Mouse (Mus musculus) spleen, adult 2 months (tissue): ENCODE measurements around the gene Emp3. TPM values are rescaled to one million over a fixed set of nuclear protein-coding genes. Genes with fewer than 3 reads are reported as not detected.
A peak's percentile ranks its signal among the peaks of the same experiment; 100 is the strongest.

Source experiments
- DNase-seq, 2 experiments: peaks; one replicate each; pipeline versions ENCODE4 v3.0.0 to v3.0.0-alpha.2; 2012 to 2021; ENCODE audit warnings: low spot score in 2 of 2, low read depth in 1 of 2
- H3K27ac ChIP-seq: fragments of 200-500 bp; 2 replicates; pipeline ENCODE4 v1.5.1; 2012; ENCODE audit warnings: low read length, inconsistent platforms; ENCODE audit not compliant: insufficient read depth
- H3K27me3 ChIP-seq: fragments of 200-500 bp; 2 replicates; pipeline ENCODE4 v1.6.1; 2012; ENCODE audit warnings: mild to moderate bottlenecking, moderate library complexity, low read length, inconsistent platforms; ENCODE audit not compliant: control insufficient read depth, insufficient read depth
- H3K36me3 ChIP-seq: fragments of 200-500 bp; 2 replicates; pipeline ENCODE4 v1.6.1; 2012; ENCODE audit warnings: mild to moderate bottlenecking, low read length, inconsistent platforms; ENCODE audit not compliant: control insufficient read depth, insufficient read depth
- H3K4me1 ChIP-seq: fragments of 200-500 bp; 2 replicates; pipeline ENCODE4 v1.6.1; 2011; ENCODE audit warnings: inconsistent platforms; ENCODE audit not compliant: control insufficient read depth, insufficient read depth, insufficient read length
- H3K4me3 ChIP-seq: fragments of 200-500 bp; 2 replicates; pipeline ENCODE4 v1.5.1; 2011; ENCODE audit warnings: mild to moderate bottlenecking, inconsistent platforms; ENCODE audit not compliant: insufficient read depth, insufficient read length; ENCODE audit errors: extremely low read depth
- CTCF ChIP-seq: fragments of 200-500 bp; IDR thresholded peaks from 2 replicates; pipeline ENCODE4 v1.5.1; 2011; ENCODE audit warnings: mild to moderate bottlenecking, inconsistent platforms; ENCODE audit not compliant: insufficient read depth, insufficient read length, insufficient replicate concordance; ENCODE audit errors: extremely low read depth
- POLR2A ChIP-seq: fragments of 200-500 bp; IDR thresholded peaks from 2 replicates; pipeline ENCODE4 v1.6.1; 2011; ENCODE audit warnings: low read depth, low read length, inconsistent platforms
- WGBS: fragments of 180-500 bp; shearing (Covaris S2); methylation state at CpG from one replicate; pipeline ENCODE4 v1.1.7; 2018; 5-methylcytosine and 5-hydroxymethylcytosine counted together
- polyA plus RNA-seq: library from polyadenylated mRNA; depleted of rRNA; stranded (reverse); fragments of >200 nt; gene quantifications from 2 replicates; pipeline ENCODE4 v1.2.3, GENCODE M21; 2012

Emp3 gene
- polyA plus RNA-seq, 1 experiment = 245 TPM

DNA sequence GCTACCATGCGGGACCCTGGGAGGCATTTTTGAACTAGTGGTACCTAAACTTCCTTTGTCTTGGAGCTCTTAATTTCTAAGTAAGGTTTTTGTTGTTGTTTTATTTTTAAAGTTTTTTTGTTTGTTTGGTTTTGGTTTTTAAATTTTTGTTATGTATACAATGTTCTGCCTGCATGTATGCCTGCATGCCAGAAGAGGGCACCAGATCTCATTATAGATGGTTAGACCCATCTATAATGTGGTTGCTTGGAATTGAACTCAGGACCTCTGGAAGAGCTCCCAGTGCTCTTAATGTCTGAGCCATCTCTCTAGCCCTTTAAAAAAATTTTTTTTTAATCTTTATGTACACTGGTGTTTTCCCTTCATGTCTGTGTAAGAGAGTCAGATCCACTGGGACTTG is 8.5 kb upstream of the Emp3 start:
- DNase-seq = no peak
- WGBS = 91% methylated on average over 1 of the region's 1 CpGs

DNA sequence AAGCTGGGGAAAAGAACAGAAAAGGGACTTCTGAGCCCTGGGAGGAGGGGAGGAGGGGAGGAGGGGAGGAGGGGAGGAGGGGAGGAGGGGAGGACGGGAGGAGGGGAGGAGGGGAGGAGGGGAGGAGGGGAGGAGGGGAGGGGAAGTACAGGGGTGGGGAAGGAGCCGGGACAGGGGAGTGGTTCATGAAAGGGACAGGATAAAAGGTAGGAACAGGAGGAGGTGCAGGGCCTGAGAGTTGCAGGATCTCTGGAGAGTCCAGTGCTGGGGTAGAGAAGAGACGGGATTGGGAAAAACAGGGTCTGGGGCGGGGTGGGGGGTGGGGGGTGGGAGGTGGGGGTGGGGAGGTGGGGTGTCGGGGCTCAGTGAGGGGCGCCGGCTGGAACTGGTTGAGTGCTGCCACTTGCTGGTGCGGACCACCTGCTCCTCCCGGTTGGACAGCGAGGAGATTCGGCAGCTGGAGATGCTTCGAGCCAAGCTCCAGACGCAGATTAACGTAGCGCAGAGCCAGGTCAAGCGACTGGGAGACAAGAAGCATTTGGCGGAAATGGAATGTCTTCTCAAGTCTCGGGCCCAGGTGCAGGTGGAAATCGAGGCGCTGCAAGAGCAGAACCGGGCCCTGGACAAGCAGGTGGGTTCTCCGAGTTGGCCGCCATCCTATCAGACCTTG is 7.6 kb upstream of the Emp3 start:
- peaks cover 3% of the 10 kb centered on the region; the same call in 1 of the 2 replicates for H3K4me1 ChIP-seq
- no peaks in the 10 kb centered on the region for H3K36me3 ChIP-seq
- TF ChIP-seq POLR2A = no peak
- TF ChIP-seq CTCF = no peak
- WGBS = 86% methylated on average over 18 of the region's 23 CpGs
- H3K4me3 ChIP-seq = no peak overlapping the region
- no peaks in the 10 kb centered on the region for H3K27me3 ChIP-seq
- no peak overlapping the region for H3K27ac ChIP-seq
- DNase-seq = no peak

More for the DNA sequence above, 8.5 kb upstream of the Emp3 start:
- Histone ChIP-seq H3K4me3 (no peak overlapping the region), H3K27ac (no peak overlapping the region), H3K27me3 (no peaks in the 10 kb centered on the region), H3K4me1 (no peaks in the 10 kb centered on the region), H3K36me3 (no peaks in the 10 kb centered on the region)
- TF ChIP-seq CTCF = no peak
- no peak for TF ChIP-seq POLR2A

- peak overlapping the region; percentile 50; the same call in 1 of the 2 replicates for H3K4me3 ChIP-seq
- no peaks in the 10 kb centered on the region for H3K36me3 ChIP-seq
- TF ChIP-seq CTCF = peak; percentile 28; the same call in 1 of the 2 replicates
- TF ChIP-seq POLR2A = no peak
- WGBS = 20% methylated on average over 14 of the region's 14 CpGs
- peak in 1 of 2 experiments; percentile 59 for DNase-seq
- H3K27ac ChIP-seq = peak overlapping the region; percentile 98
- H3K4me1 ChIP-seq = peaks cover 23% of the 10 kb centered on the region
- no peaks in the 10 kb centered on the region for H3K27me3 ChIP-seq
Measured at GRCm38 (mm10) chr7:45924429-45924816, 3.2 kb upstream of the Emp3 start.

DNA sequence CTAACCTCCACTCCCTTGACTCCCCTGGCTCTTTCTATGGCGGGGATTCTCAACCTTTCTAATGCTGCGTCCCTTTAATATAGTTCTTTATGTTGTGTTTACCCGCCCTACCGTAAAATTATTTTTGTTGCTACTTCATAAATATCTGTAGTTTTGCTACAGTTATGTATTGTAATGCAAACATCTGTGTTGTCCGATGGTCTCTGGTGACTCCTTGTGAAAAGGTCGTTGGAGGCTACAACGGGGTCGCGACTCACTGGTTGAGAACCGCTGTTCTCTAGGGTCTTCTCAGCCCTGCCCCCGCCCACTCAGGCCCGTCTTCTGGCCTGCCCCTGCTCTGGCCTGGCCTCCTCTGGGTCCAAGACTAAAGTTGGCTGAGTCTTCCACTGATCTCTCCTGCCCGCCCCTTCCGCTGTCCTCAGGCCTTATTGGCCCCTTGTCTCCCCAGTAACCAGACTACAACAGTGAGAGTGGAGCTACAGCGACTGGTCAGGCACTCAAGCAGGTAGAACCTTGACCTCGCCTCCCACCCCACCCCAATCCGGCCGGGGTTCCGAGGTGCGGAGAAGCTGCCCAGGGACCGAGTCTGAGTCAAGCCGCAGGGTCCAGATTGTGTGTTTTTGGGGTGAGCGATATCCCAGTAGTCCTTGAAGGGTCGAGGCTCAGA is 2.7 kb upstream of the Emp3 start, which contains the start of gene Ccdc114:
TSS of gene Ccdc114 (plus strand) at position 311 of the 667 bp plus-strand sequence.
- WGBS = 7% methylated on average over 24 of the region's 24 CpGs
- Histone ChIP-seq H3K27me3 (no peaks in the 10 kb centered on the region), H3K27ac (peak within 1 kb of the TSS; percentile 98), H3K36me3 (peaks cover 3% of the 10 kb centered on the region), H3K4me1 (peaks cover 28% of the 10 kb centered on the region), H3K4me3 (peak within 1 kb of the TSS; percentile 65)
- TF ChIP-seq POLR2A (peak; percentile 39), CTCF (no peak)
- DNase-seq = peak; percentile 41 to 60

- DNase-seq = peak; percentile 96 to 97
- H3K4me3 ChIP-seq = peak overlapping the region; percentile 65
- no peaks in the 10 kb centered on the region for H3K27me3 ChIP-seq
- TF ChIP-seq POLR2A = peak; percentile 95
- no peak for TF ChIP-seq CTCF
- peak overlapping the region; percentile 98 for H3K27ac ChIP-seq
- H3K36me3 ChIP-seq = peaks cover 3% of the 10 kb centered on the region
- under 1% methylated on average over 37 of the region's 37 CpGs for WGBS
- H3K4me1 ChIP-seq = peaks cover 28% of the 10 kb centered on the region
Measured at GRCm38 (mm10) chr7:45922928-45923761, 1.9 kb upstream of the Emp3 start.

DNA sequence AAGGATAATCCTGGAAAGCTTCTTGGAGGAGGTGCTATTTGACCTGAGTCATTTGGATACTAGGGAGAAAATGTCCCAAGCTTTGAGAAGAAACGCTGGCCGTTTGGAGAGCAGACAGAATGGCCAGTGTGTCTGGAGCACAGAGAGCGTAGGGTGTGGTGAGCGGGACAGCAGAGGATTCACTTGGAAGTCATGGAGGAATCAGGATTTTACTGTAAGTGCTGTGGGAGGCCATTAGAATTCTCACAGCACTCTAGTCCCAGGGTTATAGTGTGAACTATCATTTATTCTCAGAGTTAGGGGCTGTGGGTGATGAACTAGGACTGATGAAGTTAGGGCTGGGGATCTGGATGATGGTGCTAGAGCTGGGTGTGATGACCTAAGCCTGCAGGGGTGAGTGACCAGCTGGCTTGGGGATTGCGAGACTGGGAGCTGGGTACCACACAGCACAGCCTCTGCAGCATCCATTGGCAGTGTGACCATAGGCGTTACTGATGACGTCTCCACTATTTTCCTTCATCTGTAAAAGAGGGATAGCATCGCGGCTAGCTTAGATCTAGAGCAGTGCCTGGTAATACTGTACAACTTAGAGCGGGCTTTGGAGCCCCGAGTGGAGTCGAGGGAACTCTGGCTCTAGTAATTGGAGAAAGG is 871 bp upstream of the Emp3 start:
- H3K4me3 ChIP-seq = peak overlapping the region; percentile 32; the same call in 1 of the 2 replicates
- H3K27me3 ChIP-seq = no peaks in the 10 kb centered on the region
- H3K27ac ChIP-seq = peak overlapping the region; percentile 93
- no peak for DNase-seq
- peaks cover 7% of the 10 kb centered on the region for H3K36me3 ChIP-seq
- TF ChIP-seq POLR2A = no peak
- no peak for TF ChIP-seq CTCF
- 48% methylated on average over 12 of the region's 12 CpGs for WGBS
- peaks cover 36% of the 10 kb centered on the region for H3K4me1 ChIP-seq
